Mouse (Mus musculus): ENCODE measurements around the gene Atp9a.

- TF ChIP-seq POLR2A (IDR thresholded peaks at IDR 0.05; ENCODE audit: insufficient read depth, low read depth, low read length) (no peak), CTCF (IDR thresholded peaks at IDR 0.05; ENCODE audit: insufficient read depth, low read depth, low read length) (no peak)
Measured at GRCm38 (mm10) chr2:168769259-168769658, 27.1 kb upstream of the Atp9a start.
